Mouse (Mus musculus): ENCODE data around the gene Gm44503. TPM values are rescaled to one million over a fixed set of nuclear protein-coding genes. Genes with fewer than 3 reads are reported as not detected.

The Gm44503 gene
- polyA plus RNA-seq, 1 experiment from 2014 or later: not detected

- Histone ChIP-seq H3K4me3 (replicated peaks) (no peak overlapping the region), H3K9me3 (replicated peaks) (no peaks in the 10 kb centered on the region), H3K4me2 (no peak overlapping the region), H3K9ac (replicated peaks) (no peak overlapping the region), H3K4me1 (no peaks in the 10 kb centered on the region), H3K27me3 (replicated peaks) (no peaks in the 10 kb centered on the region), H3K36me3 (no peaks in the 10 kb centered on the region), H3K27ac (replicated peaks) (no peak overlapping the region)
- 83% methylated on average over 1 of the region's 1 CpGs for WGBS
- ATAC-seq (ENCODE audit: low FRiP score): no peak
These were observed 16.6 kb downstream of the Gm44503 start for GRCm38 (mm10) chr9:72975242-72975641.

GRCm38 (mm10) chr9:72983066-72983465, 24.4 kb downstream of the Gm44503 start:
- ATAC-seq (ENCODE audit: low FRiP score): no peak
- Histone ChIP-seq H3K27ac (replicated peaks) (no peak overlapping the region), H3K4me3 (replicated peaks) (no peak overlapping the region), H3K4me2 (no peak overlapping the region), H3K4me1 (peaks cover 24% of the 10 kb centered on the region), H3K9ac (replicated peaks) (no peak overlapping the region), H3K36me3 (no peaks in the 10 kb centered on the region), H3K27me3 (replicated peaks) (no peaks in the 10 kb centered on the region), H3K9me3 (replicated peaks) (no peaks in the 10 kb centered on the region)
- WGBS: 76% methylated on average over 2 of the region's 2 CpGs

GRCm38 (mm10) chr9:72985250-72986220, 26.9 kb downstream of the Gm44503 start, which contains the start of the genes Ccpg1os and Ccpg1:
TSS of gene Ccpg1os (minus strand) at chr9:72985382.
TSS of gene Ccpg1 (plus strand) at chr9:72985429.
- Histone ChIP-seq H3K4me2 (peak within 1 kb of the TSS; percentile 86), H3K36me3 (no peaks in the 10 kb centered on the region), H3K9ac (replicated peaks) (peak within 1 kb of the TSS; percentile 87), H3K4me1 (peaks cover 24% of the 10 kb centered on the region), H3K4me3 (replicated peaks) (peak within 1 kb of the TSS; percentile 97), H3K9me3 (replicated peaks) (no peaks in the 10 kb centered on the region), H3K27ac (replicated peaks) (peak within 1 kb of the TSS; percentile 93), H3K27me3 (replicated peaks) (no peaks in the 10 kb centered on the region)
- under 1% methylated on average over 87 of the region's 88 CpGs for WGBS
- peak; percentile 100 for ATAC-seq (ENCODE audit: low FRiP score)

GRCm38 (mm10) chr9:72987703-72988102, 29.1 kb downstream of the Gm44503 start:
- Histone ChIP-seq H3K36me3 (no peaks in the 10 kb centered on the region), H3K4me1 (peaks cover 24% of the 10 kb centered on the region), H3K4me2 (no peak overlapping the region), H3K27me3 (replicated peaks) (no peaks in the 10 kb centered on the region), H3K27ac (replicated peaks) (no peak overlapping the region), H3K9me3 (replicated peaks) (no peaks in the 10 kb centered on the region), H3K4me3 (replicated peaks) (no peak overlapping the region), H3K9ac (replicated peaks) (no peak overlapping the region)
- 83% methylated on average over 3 of the region's 3 CpGs for WGBS
- no peak for ATAC-seq (ENCODE audit: low FRiP score)

- Histone ChIP-seq H3K27ac (replicated peaks) (no peak overlapping the region), H3K27me3 (replicated peaks) (no peaks in the 10 kb centered on the region), H3K36me3 (no peaks in the 10 kb centered on the region), H3K9me3 (replicated peaks) (no peaks in the 10 kb centered on the region), H3K4me1 (peaks cover 24% of the 10 kb centered on the region), H3K4me3 (replicated peaks) (no peak overlapping the region), H3K4me2 (no peak overlapping the region), H3K9ac (replicated peaks) (no peak overlapping the region)
- ATAC-seq (ENCODE audit: low FRiP score): no peak
- WGBS: 86% methylated on average over 5 of the region's 5 CpGs
These were observed 30.1 kb downstream of the Gm44503 start for GRCm38 (mm10) chr9:72988706-72989105.

- H3K36me3 ChIP-seq: no peaks in the 10 kb centered on the region
These were observed 32.8 kb downstream of the Gm44503 start for GRCm38 (mm10) chr9:72991420-72991819.

GRCm38 (mm10) chr9:72992576-72992975, 33.9 kb downstream of the Gm44503 start:
- 91% methylated on average over 5 of the region's 5 CpGs for WGBS
- no peak overlapping the region for H3K4me2 ChIP-seq
- H3K36me3 ChIP-seq: no peaks in the 10 kb centered on the region
- H3K9ac ChIP-seq (replicated peaks): no peak overlapping the region
- no peak overlapping the region for H3K27ac ChIP-seq (replicated peaks)
- H3K4me3 ChIP-seq (replicated peaks): no peak overlapping the region
- no peaks in the 10 kb centered on the region for H3K9me3 ChIP-seq (replicated peaks)
- no peak for ATAC-seq (ENCODE audit: low FRiP score)
- H3K27me3 ChIP-seq (replicated peaks): no peaks in the 10 kb centered on the region
- H3K4me1 ChIP-seq: peaks cover under 1% of the 10 kb centered on the region; the same call in 1 of the 2 replicates

More at GRCm38 (mm10) chr9:72991420-72991819, 32.8 kb downstream of the Gm44503 start:
- Histone ChIP-seq H3K9ac (replicated peaks) (no peak overlapping the region), H3K4me1 (peaks cover 11% of the 10 kb centered on the region), H3K4me2 (no peak overlapping the region), H3K9me3 (replicated peaks) (no peaks in the 10 kb centered on the region), H3K27ac (replicated peaks) (no peak overlapping the region), H3K4me3 (replicated peaks) (no peak overlapping the region), H3K27me3 (replicated peaks) (no peaks in the 10 kb centered on the region)
- WGBS: 97% methylated on average over 2 of the region's 2 CpGs
- ATAC-seq (ENCODE audit: low FRiP score): no peak

GRCm38 (mm10) chr9:72996167-72996566, 37.5 kb downstream of the Gm44503 start:
- H3K27ac ChIP-seq (replicated peaks): no peak overlapping the region
- no peaks in the 10 kb centered on the region for H3K27me3 ChIP-seq (replicated peaks)
- no peak overlapping the region for H3K4me2 ChIP-seq
- no peak overlapping the region for H3K4me3 ChIP-seq (replicated peaks)
- ATAC-seq (ENCODE audit: low FRiP score): no peak
- H3K4me1 ChIP-seq: no peaks in the 10 kb centered on the region
- H3K9me3 ChIP-seq (replicated peaks): no peaks in the 10 kb centered on the region
- H3K9ac ChIP-seq (replicated peaks): no peak overlapping the region
- peaks cover 9% of the 10 kb centered on the region for H3K36me3 ChIP-seq

- Histone ChIP-seq H3K4me3 (replicated peaks) (no peak overlapping the region), H3K27ac (replicated peaks) (no peak overlapping the region), H3K9ac (replicated peaks) (no peak overlapping the region), H3K4me1 (no peaks in the 10 kb centered on the region), H3K27me3 (replicated peaks) (no peaks in the 10 kb centered on the region), H3K36me3 (peaks cover 14% of the 10 kb centered on the region), H3K4me2 (no peak overlapping the region), H3K9me3 (replicated peaks) (no peaks in the 10 kb centered on the region)
- 61% methylated on average over 7 of the region's 7 CpGs for WGBS
- no peak for ATAC-seq (ENCODE audit: low FRiP score)
These were observed 38.2 kb downstream of the Gm44503 start for GRCm38 (mm10) chr9:72996806-72997205.

- H3K4me1 ChIP-seq: no peaks in the 10 kb centered on the region
These were observed 41.8 kb downstream of the Gm44503 start for GRCm38 (mm10) chr9:73000487-73000886.

GRCm38 (mm10) chr9:73001314-73002011, 42.8 kb downstream of the Gm44503 start:
- ATAC-seq (ENCODE audit: low FRiP score): no peak
- Histone ChIP-seq H3K36me3 (peaks cover 46% of the 10 kb centered on the region), H3K9me3 (replicated peaks) (no peaks in the 10 kb centered on the region), H3K4me2 (no peak overlapping the region), H3K27ac (replicated peaks) (no peak overlapping the region), H3K9ac (replicated peaks) (no peak overlapping the region), H3K4me1 (no peaks in the 10 kb centered on the region), H3K4me3 (replicated peaks) (no peak overlapping the region), H3K27me3 (replicated peaks) (no peaks in the 10 kb centered on the region)
- WGBS: 91% methylated on average over 13 of the region's 13 CpGs

More at GRCm38 (mm10) chr9:73000487-73000886, 41.8 kb downstream of the Gm44503 start:
- H3K36me3 ChIP-seq: peaks cover 37% of the 10 kb centered on the region
- H3K27me3 ChIP-seq (replicated peaks): no peaks in the 10 kb centered on the region
- ATAC-seq (ENCODE audit: low FRiP score): no peak
- H3K9me3 ChIP-seq (replicated peaks): no peaks in the 10 kb centered on the region
- no peak overlapping the region for H3K27ac ChIP-seq (replicated peaks)
- no peak overlapping the region for H3K4me2 ChIP-seq
- no peak overlapping the region for H3K4me3 ChIP-seq (replicated peaks)
- no peak overlapping the region for H3K9ac ChIP-seq (replicated peaks)
- 70% methylated on average over 2 of the region's 2 CpGs for WGBS
